Mouse (Mus musculus) hindbrain, embryonic 11.5 days (tissue): ENCODE measurements at regions not wholly inside any gene's neighbourhood (a gene's known extent, or its start where the extent isn't known, plus 50 kb on each side); places are given as distances from the start of the nearest gene placed in this dataset.
A peak's percentile ranks its signal among the peaks of the same experiment; 100 is the strongest.
"Not testable (repeated sequence)": the region's sequence is repeated elsewhere in the genome, so short reads cannot be mapped to it uniquely, and the experiment has no call there.

Source experiments
- ATAC-seq: fragments of 200-750 bp; cut with Nextera tagmentation; 2 replicates; pipeline ENCODE4 v1.8.0; 2017; ENCODE audit warnings: mild to moderate bottlenecking, moderate TSS enrichment, moderate library complexity; ENCODE audit not compliant: low FRiP score
- DNase-seq: peaks from one replicate; pipeline ENCODE4 v3.0.0-alpha.2; 2015; ENCODE audit warnings: low spot score
- H3K27ac ChIP-seq: fragments of 300-500 bp; sonication (generic); 2 replicates; pipeline ENCODE4 v1.5.1; 2014; ENCODE audit warnings: mild to moderate bottlenecking, low read depth, low read length
- H3K27me3 ChIP-seq: fragments of 300-500 bp; sonication (generic); 2 replicates; pipeline ENCODE4 v1.6.1; 2014; ENCODE audit warnings: mild to moderate bottlenecking, low read length, moderate library complexity, mixed read lengths; ENCODE audit not compliant: control insufficient read depth, insufficient read depth
- H3K36me3 ChIP-seq: fragments of 300-500 bp; sonication (generic); 2 replicates; pipeline ENCODE4 v1.6.1; 2014; ENCODE audit warnings: mild to moderate bottlenecking, low read length, moderate library complexity, mixed read lengths; ENCODE audit not compliant: control insufficient read depth, insufficient read depth
- H3K4me1 ChIP-seq: fragments of 300-500 bp; sonication (generic); replicated peaks from 2 replicates; pipeline ENCODE4 v1.6.1; 2014; ENCODE audit warnings: low read length, mixed read lengths; ENCODE audit not compliant: control insufficient read depth, insufficient read depth
- H3K4me2 ChIP-seq: fragments of 300-500 bp; sonication (generic); replicated peaks from 2 replicates; pipeline ENCODE4 v1.6.1; 2014; ENCODE audit warnings: mild to moderate bottlenecking, low read depth, low read length
- H3K4me3 ChIP-seq: fragments of 300-500 bp; sonication (generic); 2 replicates; pipeline ENCODE4 v1.5.1; 2014; ENCODE audit warnings: low read depth, low read length
- H3K9ac ChIP-seq: fragments of 300-500 bp; sonication (generic); 2 replicates; pipeline ENCODE4 v1.6.1; 2014; ENCODE audit warnings: low read depth, low read length
- H3K9me3 ChIP-seq: fragments of 300-500 bp; sonication (generic); 2 replicates; pipeline ENCODE4 v1.6.1; 2016; ENCODE audit warnings: low read length; ENCODE audit not compliant: control insufficient read depth
- WGBS: fragments of 180-500 bp; shearing (Covaris S2); extraction: QIAGEN DNeasy Blood & Tissue Kit; methylation state at CpG from one replicate; pipeline ENCODE4 v1.1.7; 2014; 5-methylcytosine and 5-hydroxymethylcytosine counted together

- ATAC-seq = peak; percentile 87
- not testable (repeated sequence) for H3K27me3 ChIP-seq, H3K27ac ChIP-seq, H3K4me1 ChIP-seq, H3K36me3 ChIP-seq, H3K9me3 ChIP-seq, H3K9ac ChIP-seq
- 1% methylated on average over 25 of the region's 39 CpGs for WGBS
- peak overlapping the region; percentile 25 for H3K4me2 ChIP-seq
- DNase-seq = peak; percentile 47
- H3K4me3 ChIP-seq = peak overlapping the region; percentile 32
Measured at GRCm38 (mm10) chr12:21784403-21784802, 367.0 kb upstream of the Ywhaq start.

- H3K27ac ChIP-seq, H3K9me3 ChIP-seq, H3K27me3 ChIP-seq, H3K4me3 ChIP-seq, H3K4me1 ChIP-seq, H3K36me3 ChIP-seq, H3K4me2 ChIP-seq, DNase-seq, H3K9ac ChIP-seq, ATAC-seq: not testable (repeated sequence)
- 7% methylated on average over 7 of the region's 45 CpGs for WGBS
Measured at GRCm38 (mm10) chr12:21778717-21779116, 361.3 kb upstream of the Ywhaq start.

DNA sequence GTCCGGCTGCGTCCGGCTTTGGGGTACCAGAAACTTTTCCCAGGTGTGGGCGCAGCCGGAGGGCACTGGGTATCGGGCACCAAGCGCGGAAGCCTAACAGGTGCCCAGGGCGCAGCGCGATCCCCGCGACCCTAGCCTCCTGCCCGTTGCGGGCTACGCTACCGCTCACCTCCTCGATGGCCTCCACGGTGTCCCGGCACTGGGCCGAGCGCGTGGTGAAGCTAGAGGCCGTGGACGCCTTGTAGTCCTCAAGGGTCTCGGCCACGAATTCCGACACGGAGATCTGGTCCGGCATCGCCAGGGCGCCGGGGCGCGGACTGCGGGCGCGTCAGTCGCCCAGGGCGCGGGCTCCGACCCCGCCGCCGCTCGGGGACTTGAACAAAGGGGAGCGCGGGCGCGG, 360.9 kb upstream of the Ywhaq start:
- H3K4me3 ChIP-seq, H3K27ac ChIP-seq, H3K4me1 ChIP-seq, H3K9ac ChIP-seq, H3K4me2 ChIP-seq, H3K9me3 ChIP-seq, DNase-seq, ATAC-seq, H3K27me3 ChIP-seq, H3K36me3 ChIP-seq: not testable (repeated sequence)
- WGBS = 26% methylated on average over 3 of the region's 50 CpGs

- H3K27me3 ChIP-seq, H3K4me2 ChIP-seq, H3K9ac ChIP-seq, ATAC-seq, H3K36me3 ChIP-seq, DNase-seq, H3K9me3 ChIP-seq, H3K27ac ChIP-seq, H3K4me3 ChIP-seq, H3K4me1 ChIP-seq: not testable (repeated sequence)
- 83% methylated on average over 2 of the region's 2 CpGs for WGBS
Measured at GRCm38 (mm10) chr12:21767717-21768116, 350.3 kb upstream of the Ywhaq start.
